8 mouse cellular contexts compared by ENCODE assay signal in the genomic region with DNA sequence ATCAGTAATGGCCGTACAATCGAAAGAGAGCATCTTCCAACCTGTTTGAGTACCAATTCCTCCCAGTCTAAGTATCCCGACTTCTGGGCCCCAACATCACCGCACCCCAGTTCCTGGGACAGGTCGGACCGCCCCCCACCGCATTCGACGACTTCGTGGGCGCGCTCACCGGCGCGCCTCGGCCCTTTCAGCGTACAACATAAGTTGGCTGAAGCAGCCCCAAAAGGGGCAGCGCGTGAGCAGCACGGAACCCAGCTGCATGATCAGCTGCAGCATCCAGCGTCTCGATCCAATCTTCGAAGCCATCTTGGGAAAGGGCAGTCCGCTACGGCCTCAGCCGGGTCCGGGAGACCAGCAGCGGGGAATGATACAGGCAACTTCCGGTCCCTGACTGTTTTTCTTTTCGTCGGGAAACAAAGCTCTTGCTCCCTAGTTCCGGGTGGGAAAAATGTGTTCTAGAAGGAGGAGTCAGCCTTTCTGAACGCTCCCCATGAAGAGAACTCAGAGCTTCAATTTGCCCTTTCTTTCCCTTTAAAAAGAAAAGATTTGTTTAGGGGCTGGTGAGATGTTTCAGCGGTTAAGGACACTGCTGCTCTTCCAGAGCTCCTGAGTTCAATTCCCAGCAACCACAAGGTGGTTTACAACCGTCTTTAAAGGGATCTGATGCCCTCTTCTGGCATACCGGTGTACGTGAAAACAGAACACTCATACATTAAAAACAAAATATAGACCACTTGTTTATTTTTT. TPM values are rescaled to one million over a fixed set of nuclear protein-coding genes. Genes with fewer than 3 reads are reported as not detected.
DNase-seq lines count a peak whose midpoint lies in the region; ATAC-seq and TF ChIP-seq lines count a peak whose summit lies in the region.

Tmem101 (minus strand) TSS at position 366 of the 747 bp plus-strand sequence.

- peak within 1 kb of the TSS; percentile 81 for H3K9ac ChIP-seq in embryonic facial prominence, embryonic 14.5 days (ENCODE audit: low read depth, low read length)
- H3K9ac ChIP-seq in heart, adult 2 months (ENCODE audit: low read depth, low read length): peak within 1 kb of the TSS; percentile 87
- peak within 1 kb of the TSS; percentile 85 for H3K9ac ChIP-seq in limb, embryonic 13.5 days
- H3K9ac ChIP-seq in midbrain, embryonic 16.5 days (ENCODE audit: low read depth, low read length): peak within 1 kb of the TSS; percentile 80

- peak; percentile 94 for TF ChIP-seq EP300 in heart, adult 2 months (IDR thresholded peaks at IDR 0.05; ENCODE audit: insufficient read depth, low read depth, low read length)

- intact Hi-C loops in heart, adult 2 months (cut with DNase I): loop anchor here (2.0 to 5.0 kb wide), 2 partner anchors 29 to 111 kb away; partner anchors contain the start of genes Asb16 and Lsm12

- peak within 1 kb of the TSS; percentile 86 for H3K27ac ChIP-seq in embryonic facial prominence, embryonic 14.5 days (replicated peaks; ENCODE audit: low read depth, low read length)
- H3K27ac ChIP-seq in heart, adult 2 months: peak within 1 kb of the TSS; percentile 77
- H3K27ac ChIP-seq in limb, embryonic 13.5 days: peak within 1 kb of the TSS; percentile 75; the same call in 1 of the 2 replicates
- peak within 1 kb of the TSS; percentile 86 for H3K27ac ChIP-seq in midbrain, embryonic 16.5 days (ENCODE audit: low read length)

- peak within 1 kb of the TSS; percentile 90 for H3K4me2 ChIP-seq in embryonic facial prominence, embryonic 14.5 days (ENCODE audit: low read depth, low read length)
- H3K4me2 ChIP-seq in limb, embryonic 13.5 days (replicated peaks): peak within 1 kb of the TSS; percentile 86
- H3K4me2 ChIP-seq in midbrain, embryonic 16.5 days (ENCODE audit: low read length): peak within 1 kb of the TSS; percentile 96

- H3K79me2 ChIP-seq in heart, adult 2 months (replicated peaks; ENCODE audit: control insufficient read depth, insufficient read depth, low read length): no peaks in the 10 kb centered on the region

- peak; percentile 69 for TF ChIP-seq CTCF in heart, adult 2 months (IDR thresholded peaks at IDR 0.05)

- ATAC-seq in embryonic facial prominence, embryonic 14.5 days (ENCODE audit: low read depth): peak; percentile 88
- ATAC-seq in limb, embryonic 13.5 days (ENCODE audit: low FRiP score, low read depth): peak; percentile 82
- ATAC-seq in midbrain, embryonic 16.5 days: peak; percentile 90

- under 1% methylated on average over 37 of the region's 37 CpGs for WGBS in embryonic facial prominence, embryonic 14.5 days
- WGBS in heart, adult 2 months: under 1% methylated on average over 37 of the region's 37 CpGs
- WGBS in limb, embryonic 13.5 days: under 1% methylated on average over 37 of the region's 37 CpGs
- WGBS in midbrain, embryonic 16.5 days: under 1% methylated on average over 37 of the region's 37 CpGs

- H3K9me3 ChIP-seq in embryonic facial prominence, embryonic 14.5 days (ENCODE audit: control insufficient read depth, low read length): no peaks in the 10 kb centered on the region
- no peaks in the 10 kb centered on the region for H3K9me3 ChIP-seq in limb, embryonic 13.5 days
- H3K9me3 ChIP-seq in midbrain, embryonic 16.5 days (replicated peaks; ENCODE audit: control insufficient read depth, low read length, poor library complexity, severe bottlenecking): no peaks in the 10 kb centered on the region

- peak; percentile 97 for DNase-seq in 3T3-L1 (ENCODE audit: low read depth, low spot score)
- peak; percentile 68 to 79 for DNase-seq in adrenal gland, postnatal 4 days (ENCODE audit: low spot score in 2 of 2)
- peak; percentile 96 for DNase-seq in embryonic facial prominence, embryonic 14.5 days (ENCODE audit: low spot score)
- DNase-seq in heart, adult 2 months: peak; percentile 91 to 94
- DNase-seq in kidney, adult 8-10 months: peak; percentile 90 to 93
- peak; percentile 82 to 91 for DNase-seq in spleen, postnatal 10 days (ENCODE audit: low spot score in 2 of 2)

- H3K4me1 ChIP-seq in embryonic facial prominence, embryonic 14.5 days (ENCODE audit: control insufficient read depth, insufficient read depth, low read length): peaks cover 7% of the 10 kb centered on the region; the same call in 1 of the 2 replicates
- peaks cover 4% of the 10 kb centered on the region for H3K4me1 ChIP-seq in heart, adult 2 months (ENCODE audit: control insufficient read depth, insufficient read depth, low read length)
- peaks cover 8% of the 10 kb centered on the region for H3K4me1 ChIP-seq in limb, embryonic 13.5 days
- peaks cover 13% of the 10 kb centered on the region for H3K4me1 ChIP-seq in midbrain, embryonic 16.5 days (ENCODE audit: control insufficient read depth, insufficient read depth, low read length)

- peak within 1 kb of the TSS; percentile 79 for H3K4me3 ChIP-seq in embryonic facial prominence, embryonic 14.5 days (ENCODE audit: low read depth, low read length)
- H3K4me3 ChIP-seq in heart, adult 2 months: peak within 1 kb of the TSS; percentile 75
- peak within 1 kb of the TSS; percentile 67 for H3K4me3 ChIP-seq in limb, embryonic 13.5 days
- H3K4me3 ChIP-seq in midbrain, embryonic 16.5 days (ENCODE audit: low read depth, low read length): peak within 1 kb of the TSS; percentile 75

- H3K27me3 ChIP-seq in embryonic facial prominence, embryonic 14.5 days (replicated peaks; ENCODE audit: control insufficient read depth, insufficient read depth, low read length): no peaks in the 10 kb centered on the region
- H3K27me3 ChIP-seq in heart, adult 2 months (ENCODE audit: control insufficient read depth, insufficient read depth, low read length): no peaks in the 10 kb centered on the region
- no peaks in the 10 kb centered on the region for H3K27me3 ChIP-seq in limb, embryonic 13.5 days
- H3K27me3 ChIP-seq in midbrain, embryonic 16.5 days (ENCODE audit: control insufficient read depth, insufficient read depth, low read depth, low read length): no peaks in the 10 kb centered on the region

- peak; percentile 81 for TF ChIP-seq POLR2A in heart, adult 2 months (IDR thresholded peaks at IDR 0.05; ENCODE audit: insufficient read depth, low read depth, low read length)

- H3K36me3 ChIP-seq in embryonic facial prominence, embryonic 14.5 days (ENCODE audit: control insufficient read depth, insufficient read depth, low read length): peaks cover 21% of the 10 kb centered on the region
- H3K36me3 ChIP-seq in heart, adult 2 months (ENCODE audit: control insufficient read depth, insufficient read depth, low read length): no peaks in the 10 kb centered on the region
- H3K36me3 ChIP-seq in limb, embryonic 13.5 days: peaks cover 39% of the 10 kb centered on the region
- peaks cover 9% of the 10 kb centered on the region; the same call in 1 of the 2 replicates for H3K36me3 ChIP-seq in midbrain, embryonic 16.5 days (ENCODE audit: control insufficient read depth, insufficient read depth, low read length)

RNA-seq across cellular contexts. Expression of gene Tmem101, which starts in this region (rescaled TPM):
- total RNA-seq in adrenal gland, postnatal 4 days (2021): 10 to 100 TPM; 21.8 to 22.5 TPM
- 30.0 and 31.1 TPM in 2 replicates for polyA plus RNA-seq in embryonic facial prominence, embryonic 14.5 days (2014; fragmentation: Nextera tagmentation; extraction: Ambion mirVana)
- 10 to 100 TPM; 12.2 to 13.6 TPM for total RNA-seq in heart, adult 2 months (2021)
- polyA plus RNA-seq in heart, adult 2 months (2012; rRNA removed): 19.5 and 20.7 TPM in 2 replicates
- polyA plus RNA-seq in limb, embryonic 13.5 days (2015; fragmentation: Nextera tagmentation; extraction: Ambion mirVana): 44.7 and 46.1 TPM in 2 replicates
- polyA plus RNA-seq in midbrain, embryonic 16.5 days (2015; fragmentation: Nextera tagmentation; extraction: Ambion mirVana): 45.8 and 46.5 TPM in 2 replicates

Comparison
In these comparisons a context has a peak if more than half of its experiments do, and no peak if none do; other contexts are left out.
1. Peak in every context shown above with its lines: DNase-seq, ATAC-seq, H3K4me3 ChIP-seq and H3K27ac ChIP-seq.